Mouse (Mus musculus) gastrocnemius, postnatal 25 days (tissue): ENCODE data around the gene Trip4. TPM values are rescaled to one million over a fixed set of nuclear protein-coding genes. Genes with fewer than 3 reads are reported as not detected.

Experiments used
- DNase-seq: peaks from one replicate; pipeline ENCODE4 v3.0.0; 2022
- total RNA-seq, 2 experiments: library from RNA; stranded (reverse); gene quantifications; 1 replicate in 1 of 2; 2 replicates in 1 of 2; pipeline ENCODE4 v1.2.3; 2021

Trip4 gene
- total RNA-seq, 2 experiments from 2014 or later: 11.8 to 13.1 TPM

DNA sequence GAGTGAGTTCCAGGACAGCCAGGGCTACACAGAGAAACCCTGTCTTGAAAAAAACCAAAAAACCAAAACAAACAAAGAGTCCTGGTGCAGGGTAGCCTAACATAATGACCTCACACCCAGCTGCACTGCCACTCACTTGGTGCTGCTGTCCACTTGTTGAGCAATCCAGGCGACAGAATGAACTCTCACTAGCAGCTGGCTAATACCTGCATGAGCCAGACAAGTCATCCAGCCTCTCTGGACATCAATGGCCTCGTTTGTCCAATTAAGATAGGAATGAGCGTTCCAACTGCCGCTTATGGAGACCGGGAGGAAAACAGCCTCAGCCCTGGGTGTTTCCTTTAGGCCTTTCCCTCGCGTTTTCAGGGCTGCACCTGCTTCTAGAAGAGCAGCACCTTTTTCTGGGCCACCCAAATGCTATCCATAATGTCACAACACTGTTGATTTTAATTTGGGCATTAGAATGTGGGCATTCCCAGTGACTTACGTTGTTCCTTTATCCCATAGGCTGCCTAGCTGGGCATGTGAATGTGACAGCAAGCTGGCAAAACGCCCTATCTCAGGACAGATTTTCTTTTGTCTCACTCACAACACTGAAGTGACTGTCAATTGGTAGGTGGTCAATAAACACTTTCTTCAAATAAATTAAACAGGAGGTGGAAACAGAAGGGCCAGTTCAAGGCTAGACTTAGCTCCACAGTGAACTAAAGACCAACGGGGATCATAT is 73.8 kb downstream of the Trip4 start:
- no peak for DNase-seq

DNA sequence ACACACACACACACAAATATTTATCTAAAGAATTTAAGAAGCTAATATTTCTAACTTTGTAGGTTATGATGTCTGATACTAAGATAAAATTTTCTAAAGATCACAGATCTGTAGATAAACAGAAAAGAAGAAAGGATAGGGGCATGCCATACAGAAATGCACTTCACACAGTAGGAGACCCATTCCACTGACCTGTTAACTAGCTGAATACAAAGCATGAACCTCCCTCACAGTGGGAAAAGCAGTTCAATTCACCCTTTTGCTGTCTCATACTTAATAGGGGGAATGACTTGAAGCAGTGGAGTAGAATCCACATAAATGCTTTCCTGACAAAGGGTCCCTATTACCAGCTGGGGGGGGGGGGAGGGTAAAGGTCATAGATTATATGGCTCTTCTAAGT is 75.0 kb downstream of the Trip4 start:
- no peak for DNase-seq

DNA sequence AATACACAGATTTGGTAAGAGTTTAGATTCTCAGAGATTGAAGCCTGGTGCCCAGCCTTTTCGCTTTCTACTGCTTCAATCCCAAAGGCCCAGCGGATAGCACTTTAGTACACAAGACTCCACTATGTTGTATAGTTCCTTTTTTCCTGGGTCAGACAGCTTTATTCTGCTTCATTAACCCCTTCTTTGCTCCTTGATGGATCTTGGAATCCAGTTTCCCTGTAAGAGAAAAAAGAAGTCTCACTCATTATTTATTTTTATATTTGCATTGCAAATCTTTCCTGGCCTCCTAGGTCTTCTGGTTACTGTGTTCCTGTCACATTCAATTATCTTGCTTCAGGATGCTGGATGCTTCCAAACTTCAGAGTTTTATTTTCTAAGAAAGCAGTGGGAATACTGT is 75.4 kb downstream of the Trip4 start:
- DNase-seq: no peak

DNA sequence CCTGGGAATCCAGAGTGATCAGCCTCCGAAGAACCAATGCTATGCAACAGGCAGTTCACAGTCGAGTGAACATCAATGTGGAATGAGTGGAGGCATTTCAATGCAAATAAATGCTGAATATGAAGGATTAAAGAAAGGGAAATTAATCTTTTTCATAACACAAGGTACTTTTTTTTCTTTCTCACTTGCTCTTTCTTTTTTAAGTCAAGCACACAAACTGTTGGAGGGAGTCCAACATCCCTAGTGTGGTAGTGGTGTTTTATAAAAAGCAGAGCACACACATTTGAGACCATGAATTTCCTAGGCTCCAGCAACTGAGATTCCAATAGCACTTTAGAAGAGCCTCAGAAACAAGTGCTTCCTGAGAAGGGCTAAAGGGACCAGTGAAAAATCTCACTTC is 76.6 kb downstream of the Trip4 start:
- no peak for DNase-seq

DNA sequence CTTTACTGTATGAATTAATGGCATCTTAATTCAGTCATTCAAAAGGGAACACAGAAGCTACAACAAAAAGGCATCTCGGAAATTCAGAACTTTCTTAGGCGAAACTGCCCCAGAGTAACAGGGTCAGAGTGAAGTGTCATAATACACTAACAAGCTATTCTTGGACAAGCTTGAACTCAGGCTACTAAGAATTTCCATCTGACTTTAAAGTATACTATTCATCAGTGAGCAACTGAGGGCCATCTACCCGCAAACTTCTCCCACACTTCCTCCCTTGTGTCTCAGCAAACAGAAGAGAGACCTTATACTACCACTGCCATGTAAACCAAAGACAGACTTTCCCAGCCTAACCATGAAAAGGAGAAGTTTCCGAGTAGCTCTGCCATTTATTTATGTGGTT is 77.4 kb downstream of the Trip4 start:
- DNase-seq: no peak

DNA sequence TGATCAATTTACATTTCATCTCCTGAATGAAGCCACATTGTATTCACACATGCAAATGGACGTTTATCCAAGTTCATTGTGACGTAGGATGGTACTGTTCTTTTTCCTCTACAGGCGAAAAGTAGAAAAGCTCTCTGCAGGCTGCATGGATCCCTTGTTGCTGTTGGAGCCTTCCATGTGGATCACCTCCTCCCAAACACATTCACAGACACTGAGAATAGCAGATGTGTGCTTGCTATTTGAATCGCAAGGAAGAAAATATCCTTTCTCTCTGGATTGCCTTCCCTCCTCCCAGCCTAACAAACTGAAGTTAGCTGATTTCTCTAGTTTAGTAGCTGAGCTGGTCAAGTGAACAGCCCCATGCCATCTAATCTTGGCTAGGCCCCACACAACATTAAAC is 78.3 kb downstream of the Trip4 start:
- DNase-seq: no peak

DNA sequence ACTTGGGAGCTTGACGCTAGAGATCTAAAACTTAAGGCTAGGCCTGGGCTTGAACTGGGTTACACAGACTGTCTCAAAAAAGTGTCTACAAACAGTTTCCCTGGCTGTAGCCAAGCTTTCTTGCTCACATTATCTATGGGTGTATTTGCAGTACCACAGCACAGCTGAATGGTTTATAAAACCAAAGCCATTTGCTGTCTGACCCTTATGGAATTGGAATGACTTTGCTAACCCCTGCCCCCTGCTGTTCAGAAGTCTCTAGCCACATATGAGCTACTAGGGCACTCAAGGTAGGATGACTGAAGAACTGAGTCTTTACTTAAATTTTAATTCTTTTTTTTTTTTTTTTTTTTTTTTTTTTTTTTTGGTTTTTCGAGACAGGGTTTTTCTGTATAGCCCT is 79.2 kb downstream of the Trip4 start:
- no peak for DNase-seq

DNA sequence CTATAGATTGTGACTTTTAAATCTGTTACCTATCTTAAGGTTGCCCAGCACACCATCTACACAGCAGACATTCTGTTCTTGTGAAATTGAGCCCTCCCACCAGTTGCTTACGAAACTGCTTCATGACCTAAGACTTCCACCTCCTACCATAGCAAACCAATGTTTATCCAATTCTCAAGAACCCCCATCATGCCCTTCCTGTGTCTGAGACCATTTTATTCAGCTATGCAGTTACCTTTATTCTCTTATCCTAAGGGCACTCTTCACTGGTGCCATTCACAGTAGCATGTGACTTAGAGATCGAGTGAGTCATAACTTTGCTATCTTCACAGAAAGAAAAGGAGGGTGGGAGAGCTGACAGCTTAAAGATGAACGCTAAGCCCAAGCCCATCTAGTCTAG is 80.1 kb downstream of the Trip4 start:
- no peak for DNase-seq

DNA sequence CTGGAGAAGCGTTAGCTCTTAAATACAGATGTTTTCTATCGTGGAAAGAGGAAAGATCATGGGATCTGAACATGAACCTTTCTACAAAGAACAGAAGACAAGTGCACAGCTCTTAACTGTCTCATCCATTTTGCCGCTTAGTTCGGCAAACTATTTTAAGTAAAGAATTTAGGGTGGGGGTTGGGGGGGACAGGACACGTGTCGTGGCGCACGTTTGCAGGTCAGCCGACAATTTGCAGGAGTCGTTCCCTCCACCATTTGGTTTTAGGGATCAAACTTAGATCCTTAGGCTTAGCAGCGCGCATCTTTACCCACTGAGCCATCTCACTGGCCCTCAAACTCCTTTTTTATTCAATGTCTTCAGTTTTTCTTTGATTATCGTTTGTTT is 80.6 kb downstream of the Trip4 start:
- no peak for DNase-seq

DNA sequence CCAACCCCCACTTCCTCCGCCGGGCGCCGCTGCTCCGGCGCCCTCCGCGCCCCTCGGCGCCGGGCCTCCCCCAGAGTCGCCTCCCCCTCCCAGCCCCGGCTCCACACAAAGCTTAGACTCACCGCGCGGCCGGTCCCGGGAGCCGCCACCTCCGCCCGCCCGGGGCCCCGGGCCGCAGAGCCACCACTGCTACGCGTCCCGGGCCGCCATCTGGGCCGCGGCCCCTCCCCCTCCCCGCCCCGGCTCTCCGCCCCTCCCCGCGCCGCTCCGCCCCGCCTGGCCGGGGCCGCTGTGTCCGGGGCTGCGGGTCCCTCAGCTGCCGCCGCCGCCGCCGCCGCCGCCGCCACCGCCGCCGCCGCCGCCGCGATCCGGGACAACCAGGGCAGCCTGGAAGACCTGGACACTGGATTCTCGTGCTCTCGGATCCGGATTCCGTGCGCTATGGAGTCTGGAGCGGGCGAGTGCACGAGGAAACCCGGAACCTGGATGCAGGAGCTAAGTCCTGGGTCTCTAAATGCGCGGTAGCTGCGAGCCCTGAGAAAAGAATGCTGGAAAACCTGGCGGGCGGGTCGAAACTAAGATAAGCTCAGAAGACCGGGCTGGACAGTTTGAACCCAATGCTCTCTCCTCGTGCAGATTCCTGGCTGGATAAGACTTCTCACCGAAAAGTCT is 81.1 kb downstream of the Trip4 start, which contains the start of gene Zfp609:
Gene Zfp609, minus strand, starts transcription at position 221 of the 672 bp plus-strand sequence.
- peak; percentile 89 for DNase-seq

DNA sequence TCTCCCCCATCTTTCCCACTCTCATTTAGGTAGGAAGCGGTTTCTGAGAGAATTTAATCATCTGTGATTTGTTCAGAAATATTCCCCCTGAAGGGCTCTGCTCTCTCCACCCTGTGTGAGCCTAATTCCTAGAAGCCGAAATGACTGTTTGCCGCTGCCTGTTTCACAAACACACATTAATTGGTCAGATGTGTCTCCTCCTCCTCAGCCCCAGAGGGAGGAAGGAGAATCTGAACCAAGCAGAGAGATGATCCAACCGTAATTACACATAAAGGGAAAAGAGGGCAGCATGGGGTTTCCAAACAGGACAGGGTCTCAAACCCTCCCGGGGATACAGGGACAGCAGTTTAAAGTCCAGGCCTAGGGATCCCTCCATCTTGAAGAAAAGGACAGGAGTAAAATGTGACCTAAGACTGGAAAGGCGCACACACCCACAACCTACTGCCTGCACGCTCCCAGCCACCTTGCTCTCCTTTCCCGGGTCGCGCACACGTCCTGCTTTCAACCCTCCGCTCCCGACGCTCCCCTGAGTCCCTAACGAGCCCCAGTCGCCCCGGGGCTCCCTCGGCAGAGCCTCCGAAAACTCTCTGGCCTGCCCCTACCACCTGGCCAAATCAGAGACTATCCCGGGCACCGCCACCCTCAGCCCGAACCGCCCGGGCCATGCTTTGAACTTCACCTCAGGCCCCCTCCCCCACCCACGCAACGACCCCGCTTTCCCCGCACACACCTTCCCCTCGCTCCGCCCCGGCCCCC is 81.8 kb downstream of the Trip4 start:
- peak; percentile 20 for DNase-seq

DNA sequence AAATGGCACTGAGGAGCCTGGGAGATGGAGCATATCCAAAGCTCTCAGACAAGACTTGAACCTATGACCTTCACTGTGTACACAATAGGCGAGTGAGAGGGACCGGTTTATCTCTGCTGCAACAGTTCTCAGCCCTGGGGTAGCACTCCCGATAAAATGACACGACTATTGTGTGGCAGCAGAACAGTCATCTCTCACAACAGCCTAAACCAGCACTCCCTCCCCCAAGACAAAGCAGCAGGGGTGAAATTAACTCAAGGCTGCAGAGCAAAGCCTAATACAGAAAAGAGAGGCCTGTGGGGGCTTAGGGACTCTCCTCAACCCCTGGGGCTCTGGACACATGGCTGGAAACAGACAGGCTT is 82.4 kb downstream of the Trip4 start:
- no peak for DNase-seq

DNA sequence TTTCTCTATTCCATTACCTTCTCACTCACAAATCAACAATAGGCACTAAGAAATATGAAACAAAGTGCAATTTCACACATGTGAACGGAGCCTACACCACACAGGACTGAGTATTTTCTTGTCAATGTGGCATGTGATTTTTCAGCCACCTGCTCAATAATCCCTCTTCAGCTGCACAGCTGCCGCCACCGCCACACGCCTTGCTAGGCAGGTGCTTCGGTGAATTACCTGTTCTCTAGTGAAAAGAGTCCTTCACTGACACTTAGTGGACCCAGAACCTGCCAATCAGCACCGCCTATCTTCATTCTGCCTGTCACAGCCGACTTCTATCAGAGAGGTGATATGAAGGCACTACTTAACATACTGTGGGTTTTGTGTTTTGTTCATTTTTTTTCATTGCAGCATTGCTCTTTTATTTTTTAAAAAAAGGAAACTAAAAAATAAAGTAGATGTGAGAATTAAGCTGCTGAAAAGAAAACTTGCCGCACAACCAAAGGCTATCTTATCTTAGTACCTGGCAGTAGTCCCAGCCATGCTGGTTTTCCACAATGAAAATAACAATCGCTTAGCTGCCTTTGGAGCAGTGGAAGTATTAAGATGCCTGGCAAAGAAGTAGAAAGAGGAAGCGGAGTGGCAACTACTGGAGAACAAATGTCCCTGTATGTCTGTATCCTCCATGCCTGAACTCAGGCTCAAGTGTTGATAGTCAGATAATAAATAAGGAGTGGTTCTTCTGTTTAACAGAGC is 84.7 kb downstream of the Trip4 start:
- DNase-seq: no peak

DNA sequence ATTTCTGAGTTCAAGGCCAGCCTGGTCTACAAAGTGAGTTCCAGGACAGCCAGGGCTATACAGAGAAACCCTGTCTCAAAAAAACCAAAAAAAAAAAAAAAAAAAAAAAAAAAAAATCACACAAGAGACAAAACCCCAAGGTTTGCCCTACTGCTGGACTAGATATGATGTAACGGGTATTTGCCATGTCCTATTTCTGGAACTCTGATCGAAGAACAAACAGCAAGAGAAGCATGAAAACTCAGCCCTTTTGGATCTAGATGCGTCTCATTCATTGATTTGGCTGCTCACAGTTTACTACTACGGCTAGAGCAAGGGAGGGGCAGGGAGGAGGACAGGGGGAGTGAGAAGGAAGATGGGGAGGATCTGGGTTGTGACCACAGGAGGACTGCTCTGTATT is 86.6 kb downstream of the Trip4 start:
- DNase-seq: no peak

DNA sequence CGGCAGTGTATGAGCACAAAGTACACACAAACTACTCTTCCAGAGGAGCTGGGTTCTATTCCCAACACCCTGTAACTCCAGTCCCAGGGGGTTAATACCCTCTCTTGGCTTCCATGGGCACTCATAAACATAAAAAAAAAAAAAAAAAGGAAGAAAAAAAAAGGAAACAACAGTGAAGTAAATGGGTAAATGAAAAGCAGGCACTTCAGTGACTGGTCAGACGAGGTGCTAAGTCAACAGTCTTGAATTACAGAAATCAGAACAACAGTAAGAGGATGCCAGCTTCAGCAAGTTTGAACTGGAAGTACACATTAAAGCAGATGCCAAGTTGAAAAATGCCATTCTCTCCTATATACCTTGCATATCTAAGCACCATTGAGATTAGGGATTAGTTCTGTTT is 88.3 kb downstream of the Trip4 start:
- DNase-seq: no peak

DNA sequence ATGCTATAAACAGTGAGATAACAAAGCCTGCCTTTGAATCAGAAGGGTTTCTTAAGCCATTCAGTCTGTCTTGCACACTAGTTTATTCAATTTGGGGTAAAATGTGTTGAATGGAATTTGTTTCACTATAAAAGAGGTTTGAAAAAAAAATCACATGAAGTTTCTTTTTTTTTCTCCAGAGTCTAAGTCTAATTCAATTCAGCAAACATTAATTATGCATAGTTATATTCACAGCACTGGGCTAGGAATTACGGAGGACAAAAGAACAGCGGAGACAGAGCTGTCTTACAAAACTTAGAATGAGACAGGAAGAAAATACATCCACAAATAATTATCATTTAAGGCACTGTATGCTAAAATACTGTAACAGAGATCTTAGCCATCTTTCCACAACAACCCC is 90.2 kb downstream of the Trip4 start:
- DNase-seq: no peak

DNA sequence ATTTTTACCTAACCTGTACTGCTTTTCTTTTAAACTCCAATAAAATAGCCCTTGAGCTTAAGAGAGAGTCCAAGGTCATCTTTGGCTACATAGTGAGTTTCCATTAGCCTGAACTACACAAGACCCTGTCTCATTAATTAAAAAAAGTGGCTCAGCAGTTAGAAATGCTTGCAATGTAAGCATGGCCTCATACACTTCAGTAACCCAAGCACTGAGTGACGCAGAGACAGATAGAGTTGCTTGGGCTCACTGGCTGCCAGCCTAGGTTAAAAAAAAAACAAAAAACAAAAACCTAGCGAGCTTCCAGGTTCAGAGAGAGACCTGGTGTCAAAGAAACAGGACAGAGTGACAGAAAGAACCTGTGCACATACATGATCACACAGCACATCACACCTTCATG is 95.8 kb downstream of the Trip4 start:
- DNase-seq: no peak

DNA sequence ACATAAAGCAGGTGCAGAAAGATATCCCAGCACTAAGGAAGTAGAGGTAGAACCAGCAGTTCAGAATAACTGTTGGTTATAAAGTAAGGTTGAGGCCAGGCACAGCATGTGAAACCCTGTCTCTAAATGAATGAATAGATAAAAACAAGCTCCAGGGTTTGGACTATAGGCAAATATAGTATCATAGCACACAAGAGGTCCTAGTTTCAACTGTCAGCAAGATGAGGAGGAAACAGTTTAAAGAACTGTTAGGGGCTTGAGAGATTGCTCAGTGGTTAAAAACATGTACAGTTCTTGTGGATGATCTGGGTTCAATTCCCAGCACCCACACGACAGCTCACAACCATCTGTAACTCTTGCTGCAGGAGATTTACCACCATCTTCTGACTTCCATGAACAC is 96.8 kb downstream of the Trip4 start:
- DNase-seq: no peak

DNA sequence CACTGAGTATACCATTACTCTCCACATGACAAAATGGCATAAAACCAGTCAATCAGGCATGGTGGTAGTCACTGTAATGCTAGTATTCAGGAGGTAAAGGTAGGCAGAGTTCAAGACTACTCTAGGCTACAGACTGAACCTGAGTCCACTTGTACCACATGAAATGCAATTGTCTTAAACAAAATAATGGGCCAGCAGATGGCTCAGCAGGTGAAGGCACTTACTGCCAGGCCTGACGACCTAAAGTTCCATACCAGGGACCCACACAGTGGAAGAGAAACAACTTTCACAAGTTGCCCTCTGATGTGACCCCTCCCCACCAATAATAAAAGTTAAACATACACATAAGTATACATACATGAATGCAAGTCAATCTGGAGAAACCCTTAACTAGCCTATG is 100.8 kb downstream of the Trip4 start:
- no peak for DNase-seq

DNA sequence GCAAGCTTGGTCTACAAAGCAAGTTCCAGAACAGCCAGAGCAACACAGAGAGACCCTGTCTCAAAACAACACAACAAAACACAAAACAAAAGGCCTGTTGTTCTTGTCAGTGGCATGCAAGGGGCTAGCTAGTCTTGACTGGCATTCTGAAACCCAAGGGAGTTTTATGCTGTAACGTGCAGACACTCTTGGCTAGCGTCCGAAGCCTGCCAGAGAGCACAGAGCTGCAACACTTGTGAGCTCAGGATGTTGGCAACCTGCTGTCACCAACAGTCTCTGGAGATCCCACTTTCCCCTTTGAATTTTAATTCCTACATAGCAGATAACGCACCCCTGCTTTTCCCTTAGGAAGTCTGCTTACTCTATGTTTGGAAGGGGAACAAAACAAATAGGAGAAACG is 101.3 kb downstream of the Trip4 start:
- DNase-seq: no peak

DNA sequence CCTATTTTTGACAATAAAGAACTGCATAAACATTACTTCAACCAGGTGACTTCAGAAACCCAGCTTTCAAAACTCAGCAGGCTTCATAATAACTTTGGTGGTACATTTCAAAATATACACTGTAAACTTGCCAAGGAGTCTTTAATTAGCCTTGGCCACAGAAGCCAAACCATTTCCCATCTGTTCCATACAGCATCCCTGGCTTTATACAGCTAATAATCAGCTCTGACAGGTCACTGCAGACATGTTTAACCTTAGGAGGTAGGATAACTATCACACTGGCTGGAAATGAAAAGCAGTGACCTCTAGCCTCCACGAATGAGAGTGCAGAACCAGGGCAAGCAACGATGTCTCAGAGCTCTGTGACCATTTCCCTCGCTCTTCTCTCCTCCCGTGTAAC is 108.8 kb downstream of the Trip4 start:
- no peak for DNase-seq

DNA sequence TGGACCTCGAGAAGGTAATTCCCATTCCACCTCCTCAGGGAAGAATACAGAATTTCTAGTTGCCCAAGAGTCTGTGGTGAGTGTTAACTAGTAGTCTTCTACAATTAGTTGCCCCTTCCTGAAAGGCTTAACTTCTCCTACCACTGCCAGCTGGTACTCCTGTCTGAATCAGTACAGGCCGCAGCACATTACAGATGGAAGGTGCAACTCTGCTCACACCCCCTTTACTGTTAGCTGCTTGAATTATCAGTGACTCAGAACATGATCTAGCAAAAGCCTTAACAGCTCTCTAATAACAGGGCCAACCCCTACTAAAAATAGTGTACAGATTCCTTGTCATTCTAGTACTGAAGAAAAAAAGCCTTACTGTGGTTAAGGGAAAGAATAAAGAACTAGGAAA is 112.9 kb downstream of the Trip4 start:
- no peak for DNase-seq

DNA sequence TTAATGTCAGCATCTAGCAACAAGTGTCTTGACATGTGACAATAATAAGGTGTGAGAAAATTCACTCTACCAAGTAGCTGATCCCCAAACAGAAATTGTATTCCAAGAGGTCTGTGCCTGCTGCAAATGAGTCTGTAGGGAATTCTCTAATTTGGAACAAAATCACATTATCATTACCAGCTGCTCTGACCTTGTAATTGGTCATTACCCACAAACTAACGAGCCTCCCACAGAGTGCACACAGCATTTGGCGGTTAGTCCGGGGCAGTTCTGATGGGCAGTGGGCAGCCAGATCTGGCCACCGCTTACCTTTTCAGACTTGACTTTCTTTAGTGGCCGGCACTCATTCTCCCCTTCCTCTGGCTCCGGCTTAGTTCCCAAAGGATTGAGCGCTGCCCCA is 114.3 kb downstream of the Trip4 start:
- DNase-seq: no peak
